Mouse (Mus musculus): Measurements from ENCODE around the gene Gm9602. TPM values are rescaled to one million over a fixed set of nuclear protein-coding genes. Genes with fewer than 3 reads are reported as not detected.
"Not testable (repeated sequence)": the region's sequence is repeated elsewhere in the genome, so short reads cannot be mapped to it uniquely, and the experiment has no call there.

The Gm9602 gene
- not detected in 2 replicates for polyA plus RNA-seq (2011; ENCODE audit: insufficient read length, low read depth, missing spikeins)

GRCm38 (mm10) chr14:4776037-4776436 is at the start of gene Gm9602:
Gene Gm9602 (plus strand): TSS chr14:4776337.
- not testable (repeated sequence) for H3K4me3 ChIP-seq (ENCODE audit: insufficient read depth, low read length); H3K27ac ChIP-seq (ENCODE audit: insufficient read depth, low read length); H3K4me1 ChIP-seq (ENCODE audit: control insufficient read depth, insufficient read depth, low read length)

GRCm38 (mm10) chr14:4806421-4806820 is 30.3 kb downstream of the Gm9602 start:
- not testable (repeated sequence) for H3K27ac ChIP-seq (ENCODE audit: insufficient read depth, low read length); H3K4me1 ChIP-seq (ENCODE audit: control insufficient read depth, insufficient read depth, low read length)

GRCm38 (mm10) chr14:4821950-4822349 is 45.8 kb downstream of the Gm9602 start:
- H3K27ac ChIP-seq (ENCODE audit: insufficient read depth, low read length); H3K4me1 ChIP-seq (ENCODE audit: control insufficient read depth, insufficient read depth, low read length); H3K4me3 ChIP-seq (ENCODE audit: insufficient read depth, low read length): not testable (repeated sequence)

More at GRCm38 (mm10) chr14:4806421-4806820, 30.3 kb downstream of the Gm9602 start:
- not testable (repeated sequence) for H3K4me3 ChIP-seq (ENCODE audit: insufficient read depth, low read length)

Other genes starting within 250 kb of the Gm9602 start
- gene Gm3047, start 220.9 kb upstream of the Gm9602 start, polyA plus RNA-seq (2011; ENCODE audit: insufficient read length, low read depth, missing spikeins): not detected in 2 replicates
- not detected in 2 replicates for gene Gm8159, start 144.0 kb upstream of the Gm9602 start, polyA plus RNA-seq (2011; ENCODE audit: insufficient read length, low read depth, missing spikeins)
- gene Gm3239, start 112.1 kb upstream of the Gm9602 start, polyA plus RNA-seq (2011; ENCODE audit: insufficient read length, low read depth, missing spikeins): not detected in 2 replicates
- gene Gm7876, start 67.1 kb upstream of the Gm9602 start, polyA plus RNA-seq (2011; ENCODE audit: insufficient read length, low read depth, missing spikeins): not detected in 2 replicates
- gene Gm3252, start 49.6 kb upstream of the Gm9602 start, polyA plus RNA-seq (2011; ENCODE audit: insufficient read length, low read depth, missing spikeins): not detected in 2 replicates
- gene Gm3269, start 61.8 kb downstream of the Gm9602 start, polyA plus RNA-seq (2011; ENCODE audit: insufficient read length, low read depth, missing spikeins): not detected in 2 replicates
- gene Gm3264, start 79.2 kb downstream of the Gm9602 start, polyA plus RNA-seq (2011; ENCODE audit: insufficient read length, low read depth, missing spikeins): not detected in 2 replicates
- gene Gm3278, start 116.1 kb downstream of the Gm9602 start, polyA plus RNA-seq (2011; ENCODE audit: insufficient read length, low read depth, missing spikeins): not detected in 2 replicates
- gene Gm8297, start 207.6 kb downstream of the Gm9602 start, polyA plus RNA-seq (2011; ENCODE audit: insufficient read length, low read depth, missing spikeins): not detected in 2 replicates
- not detected in 2 replicates for gene Gm3298, start 239.6 kb downstream of the Gm9602 start, polyA plus RNA-seq (2011; ENCODE audit: insufficient read length, low read depth, missing spikeins)

Measured in embryonic fibroblast, embryonic 13.5 days (primary cell).